Mouse (Mus musculus) heart, embryonic 12.5 days (tissue): Measurements from ENCODE around the gene Wnt7a. TPM values are rescaled to one million over a fixed set of nuclear protein-coding genes. Genes with fewer than 3 reads are reported as not detected.

ENCODE experiments used
- ATAC-seq: fragments of 200-750 bp; cut with Nextera tagmentation; 2 replicates; pipeline ENCODE4 v1.8.0; 2017; ENCODE audit warnings: moderate TSS enrichment, moderate library complexity; ENCODE audit not compliant: insufficient number of reproducible peaks, low FRiP score
- H3K27ac ChIP-seq: fragments of 300-500 bp; sonication (generic); 2 replicates; pipeline ENCODE4 v1.5.1; 2016; ENCODE audit warnings: mild to moderate bottlenecking, moderate library complexity; ENCODE audit not compliant: poor library complexity, severe bottlenecking
- H3K27me3 ChIP-seq: fragments of 300-500 bp; sonication (generic); replicated peaks from 2 replicates; pipeline ENCODE4 v1.6.1; 2016; ENCODE audit warnings: mild to moderate bottlenecking, moderate library complexity
- H3K36me3 ChIP-seq: fragments of 300-500 bp; sonication (generic); 2 replicates; pipeline ENCODE4 v1.6.1; 2016; ENCODE audit warnings: mild to moderate bottlenecking, moderate library complexity
- H3K4me1 ChIP-seq: fragments of 300-500 bp; sonication (generic); replicated peaks from 2 replicates; pipeline ENCODE4 v1.6.1; 2016; ENCODE audit warnings: mild to moderate bottlenecking
- H3K4me2 ChIP-seq: fragments of 300-500 bp; sonication (generic); 2 replicates; pipeline ENCODE4 v1.6.1; 2016; ENCODE audit warnings: mild to moderate bottlenecking, moderate library complexity
- H3K4me3 ChIP-seq: fragments of 300-500 bp; sonication (generic); 2 replicates; pipeline ENCODE4 v1.5.1; 2016; ENCODE audit warnings: mild to moderate bottlenecking
- H3K9ac ChIP-seq: fragments of 300-500 bp; sonication (generic); 2 replicates; pipeline ENCODE4 v1.6.1; 2016; ENCODE audit warnings: mild to moderate bottlenecking, moderate library complexity
- H3K9me3 ChIP-seq: fragments of 300-500 bp; sonication (generic); replicated peaks from 2 replicates; pipeline ENCODE4 v1.6.1; 2016; ENCODE audit warnings: mild to moderate bottlenecking, moderate library complexity
- whole genome bisulfite sequencing: fragments of 180-500 bp; shearing (Covaris S2); methylation state at CpG from one replicate; pipeline ENCODE4 v1.1.7; 2016; 5-methylcytosine and 5-hydroxymethylcytosine counted together
- polyA plus RNA-seq: library from polyadenylated mRNA; unstranded; fragments of >200 nt; fragmentation: Nextera tagmentation; extraction: Ambion mirVana; gene quantifications from 2 replicates; pipeline ENCODE4 v1.2.1, GENCODE M21; 2016

Gene Wnt7a
- polyA plus RNA-seq, 1 experiment from 2014 or later, result 0.41 TPM

DNA sequence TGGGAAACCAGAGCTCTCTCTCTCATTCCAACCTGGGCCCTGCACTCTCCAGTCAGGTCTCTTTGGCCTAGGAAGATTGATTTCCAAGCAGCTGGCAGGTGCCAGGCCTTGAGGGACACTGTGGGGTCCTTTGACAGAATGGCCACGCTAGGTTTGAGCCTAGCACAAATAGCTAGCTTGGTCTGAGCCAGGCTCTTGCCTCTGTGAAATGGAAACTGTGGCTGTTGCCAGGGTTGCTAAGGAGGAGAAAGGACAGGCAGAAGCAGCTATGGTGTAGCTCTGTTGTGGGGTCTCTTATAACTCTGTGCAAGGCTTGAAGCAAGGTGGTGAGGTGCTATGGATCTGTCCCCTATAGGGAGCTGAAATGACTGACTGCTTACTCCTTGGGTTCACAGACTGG, 75.7 kb downstream of the Wnt7a start:
- no peaks in the 10 kb centered on the region for H3K36me3 ChIP-seq
- no peak overlapping the region for H3K4me2 ChIP-seq
- no peak for ATAC-seq
- no peak overlapping the region for H3K9ac ChIP-seq
- no peaks in the 10 kb centered on the region for H3K9me3 ChIP-seq
- WGBS, result 64% methylated on average over 1 of the region's 1 CpGs
- H3K4me3 ChIP-seq, result no peak overlapping the region
- peaks cover 58% of the 10 kb centered on the region for H3K27me3 ChIP-seq
- no peaks in the 10 kb centered on the region for H3K4me1 ChIP-seq
- no peak overlapping the region for H3K27ac ChIP-seq

DNA sequence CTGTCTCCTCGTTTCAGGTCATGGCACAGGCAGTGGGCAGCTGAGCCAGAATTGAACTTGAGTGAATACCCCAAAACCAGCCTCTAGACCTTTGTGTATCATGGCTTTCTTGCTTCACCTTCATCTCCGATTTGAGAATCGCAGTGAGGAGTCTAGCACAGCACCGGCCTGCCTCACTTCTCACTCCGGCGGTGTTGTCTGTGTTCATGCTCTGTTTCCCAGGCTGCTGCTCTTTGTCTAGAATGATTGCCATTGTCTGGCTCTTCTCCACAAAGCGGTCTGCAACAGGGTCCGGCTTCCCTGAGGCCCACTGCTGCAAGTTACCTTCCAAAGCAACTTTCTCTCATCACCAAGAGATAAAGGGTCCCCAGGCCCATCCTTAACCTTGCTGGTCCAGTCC, 79.3 kb downstream of the Wnt7a start:
- no peak overlapping the region for H3K4me3 ChIP-seq
- WGBS, result 83% methylated on average over 8 of the region's 8 CpGs
- H3K9me3 ChIP-seq, result no peaks in the 10 kb centered on the region
- no peak for ATAC-seq
- no peaks in the 10 kb centered on the region for H3K36me3 ChIP-seq
- no peak overlapping the region for H3K9ac ChIP-seq
- H3K27me3 ChIP-seq, result peaks cover 39% of the 10 kb centered on the region
- H3K27ac ChIP-seq, result no peak overlapping the region
- no peak overlapping the region for H3K4me2 ChIP-seq
- H3K4me1 ChIP-seq, result no peaks in the 10 kb centered on the region

DNA sequence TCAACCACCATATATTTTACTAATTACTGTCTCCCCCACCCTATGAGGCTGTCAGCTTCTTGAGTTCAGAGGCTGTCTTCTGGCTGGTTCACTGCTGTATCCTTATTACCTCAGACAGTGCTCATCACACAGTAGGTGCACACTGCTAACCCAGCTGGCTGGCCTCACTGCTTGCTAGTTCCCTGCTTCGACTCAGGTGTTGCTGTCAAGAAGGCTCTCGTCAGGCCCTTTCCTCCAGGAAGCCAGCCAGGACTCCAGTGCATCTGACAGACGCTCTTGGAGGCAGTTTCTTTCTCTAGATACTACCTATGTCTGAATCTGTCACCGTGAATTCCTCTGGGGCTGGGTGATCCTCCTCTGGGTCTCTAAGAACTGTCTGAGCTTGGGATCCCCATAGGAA, 85.6 kb downstream of the Wnt7a start:
- WGBS, result 76% methylated on average over 4 of the region's 4 CpGs
- ATAC-seq, result no peak

DNA sequence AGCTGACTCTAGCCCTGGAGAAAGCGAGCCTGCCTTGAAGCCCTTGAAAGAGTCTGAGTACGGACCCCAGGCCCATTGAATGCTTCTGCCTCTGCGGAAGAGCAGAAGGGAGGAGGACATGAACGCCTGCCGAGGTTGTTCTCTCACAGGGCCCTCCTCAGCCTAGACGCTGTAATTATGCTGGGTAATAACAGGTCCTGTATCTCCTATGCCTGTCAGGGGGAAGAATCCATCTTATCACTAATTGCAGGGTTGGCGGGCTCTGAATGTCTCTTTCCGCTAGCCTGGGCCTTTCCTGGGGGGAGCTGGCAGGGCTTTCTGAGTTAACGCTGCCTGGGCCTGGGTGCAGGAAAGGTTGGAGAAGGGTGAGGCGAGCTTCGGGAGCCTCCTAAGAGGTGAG, 86.4 kb downstream of the Wnt7a start:
- no peak overlapping the region for H3K4me2 ChIP-seq
- H3K9me3 ChIP-seq, result no peaks in the 10 kb centered on the region
- no peak for ATAC-seq
- H3K9ac ChIP-seq, result no peak overlapping the region
- H3K36me3 ChIP-seq, result no peaks in the 10 kb centered on the region
- WGBS, result 46% methylated on average over 11 of the region's 11 CpGs
- H3K27ac ChIP-seq, result no peak overlapping the region
- peaks cover 33% of the 10 kb centered on the region for H3K27me3 ChIP-seq
- H3K4me1 ChIP-seq, result 0 out of 2 replicates have a peak, but pooled peaks cover 3% of the 10 kb centered on the region
- no peak overlapping the region for H3K4me3 ChIP-seq

More for the DNA sequence above, 85.6 kb downstream of the Wnt7a start:
- no peaks in the 10 kb centered on the region for H3K36me3 ChIP-seq
- 0 out of 2 replicates have a peak, but pooled peaks cover 3% of the 10 kb centered on the region for H3K4me1 ChIP-seq
- no peak overlapping the region for H3K27ac ChIP-seq
- no peak overlapping the region for H3K4me3 ChIP-seq
- H3K9ac ChIP-seq, result no peak overlapping the region
- H3K9me3 ChIP-seq, result no peaks in the 10 kb centered on the region
- peaks cover 32% of the 10 kb centered on the region for H3K27me3 ChIP-seq
- no peak overlapping the region for H3K4me2 ChIP-seq

DNA sequence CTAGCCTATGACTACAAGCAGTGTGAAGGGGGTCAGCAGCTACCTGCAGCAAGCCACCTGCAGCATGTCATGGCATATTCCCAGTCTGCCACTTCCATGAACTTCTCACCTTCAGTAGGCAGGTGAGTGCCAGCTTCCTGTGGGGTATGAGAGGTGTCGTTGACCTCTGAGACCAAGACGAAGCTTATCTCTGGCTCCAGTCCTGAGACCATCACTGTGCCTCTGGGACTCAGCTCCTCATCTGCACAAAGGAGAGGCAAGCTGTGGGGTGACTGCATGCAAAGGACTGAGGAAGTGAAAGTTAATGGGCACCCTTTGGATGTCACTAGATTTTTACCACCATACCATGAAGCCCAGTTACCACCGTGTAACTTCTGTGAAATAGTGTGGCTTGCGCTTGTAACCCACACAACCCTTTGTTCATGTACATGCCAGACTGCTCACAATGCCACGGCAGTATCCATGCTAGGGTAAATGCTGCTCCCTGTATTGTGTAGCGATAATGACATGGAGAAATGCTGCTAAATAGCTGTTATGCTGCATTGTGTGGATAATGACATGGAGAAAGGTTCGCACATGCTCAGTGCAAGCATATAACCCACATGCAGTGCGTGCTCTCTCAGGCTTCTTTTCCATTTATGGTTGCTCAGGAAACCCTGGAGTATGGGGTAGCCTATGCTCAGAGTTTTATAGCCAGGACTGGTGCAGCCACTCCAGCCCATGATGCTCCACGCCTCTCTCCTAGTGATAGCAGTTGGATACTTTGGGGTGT, 89.0 kb downstream of the Wnt7a start:
- no peak for ATAC-seq
- Histone ChIP-seq H3K36me3 (no peaks in the 10 kb centered on the region), H3K27ac (no peak overlapping the region), H3K4me3 (no peak overlapping the region), H3K9me3 (peaks cover 3% of the 10 kb centered on the region; the same call in 1 of the 2 replicates), H3K4me1 (0 out of 2 replicates have a peak, but pooled peaks cover 3% of the 10 kb centered on the region), H3K27me3 (peaks cover 42% of the 10 kb centered on the region), H3K4me2 (no peak overlapping the region), H3K9ac (no peak overlapping the region)
- 81% methylated on average over 9 of the region's 9 CpGs for WGBS

Other genes starting within 250 kb of the Wnt7a start
- 210 and 213 TPM in 2 replicates for gene Fbln2, start 198.9 kb downstream of the Wnt7a start, polyA plus RNA-seq
- gene Chchd4, start 62.2 kb upstream of the Wnt7a start, polyA plus RNA-seq, result 29.4 and 29.6 TPM in 2 replicates
- 33.0 and 35.4 TPM in 2 replicates for gene Tmem43, start 62.3 kb upstream of the Wnt7a start, polyA plus RNA-seq
- gene Xpc, start 104.5 kb upstream of the Wnt7a start, polyA plus RNA-seq, result 13.4 and 14.4 TPM in 2 replicates
- 178 and 181 TPM in 2 replicates for gene Lsm3, start 104.6 kb upstream of the Wnt7a start, polyA plus RNA-seq